10 mouse cellular contexts compared by ENCODE assay signal in genomic region chr5:111341609-111342008, GRCm38 (mm10). TPM values are rescaled to one million over a fixed set of nuclear protein-coding genes. Genes with fewer than 3 reads are reported as not detected.
DNase-seq lines count a peak whose midpoint lies in the region; ATAC-seq and TF ChIP-seq lines count a peak whose summit lies in the region.
"Had no signal": no experiment of that assay in that cellular context is flagged by ENCODE, and none has a peak within 500 bp of the region (broad histone marks: within the 10 kb centered on the region; RNA-seq: fewer than 3 reads in every experiment).

No protein-coding gene starts in this region.

- no peak for TF ChIP-seq EP300 in lung, postnatal 0 days (IDR thresholded peaks at IDR 0.05)

- H3K4me1 ChIP-seq in lung, postnatal 0 days (ENCODE audit: insufficient read depth, low read depth, low read length), result no peaks in the 10 kb centered on the region
- H3K4me1 ChIP-seq in midbrain, embryonic 10.5 days, result no peaks in the 10 kb centered on the region
- no peaks in the 10 kb centered on the region for H3K4me1 ChIP-seq in forebrain, embryonic 11.5 days (replicated peaks; ENCODE audit: control insufficient read depth, insufficient read depth, low read length)
- H3K4me1 ChIP-seq: embryonic facial prominence, embryonic 15.5 days; liver, embryonic 13.5 days had no signal

- 43% methylated on average over 5 of the region's 5 CpGs for WGBS in lung, postnatal 0 days
- 51% methylated on average over 5 of the region's 5 CpGs for whole genome bisulfite sequencing in midbrain, embryonic 10.5 days
- WGBS in forebrain, embryonic 11.5 days, result 50% methylated on average over 5 of the region's 5 CpGs

- DNase-seq in layer of hippocampus, adult 11-12 months (ENCODE audit: low spot score), result peak; percentile 24
- no peak for DNase-seq in layer of hippocampus, adult 9-10 months (ENCODE audit: low spot score)
- DNase-seq in ES-CJ7 (ENCODE audit: low read depth, low spot score), result peak; percentile 65
- peak; percentile 26 for DNase-seq in brain, embryonic 18.5 days (ENCODE audit: low read depth, low spot score)
- DNase-seq in lung, postnatal 0 days (ENCODE audit: low spot score), result peak; percentile 76
- no peak for DNase-seq in frontal cortex, postnatal 14 days (ENCODE audit: low spot score in 2 of 2)
- no peak for DNase-seq in midbrain, embryonic 10.5 days (ENCODE audit: low spot score)
- DNase-seq in forebrain, embryonic 11.5 days (ENCODE audit: low spot score), result no peak
- DNase-seq: liver, embryonic 13.5 days had no signal

- no peak overlapping the region for H3K9ac ChIP-seq in lung, postnatal 0 days (replicated peaks; ENCODE audit: low read depth)
- no peak overlapping the region for H3K9ac ChIP-seq in forebrain, embryonic 11.5 days (ENCODE audit: low read length)
- H3K9ac ChIP-seq: embryonic facial prominence, embryonic 15.5 days; liver, embryonic 13.5 days had no signal

- H3K4me3 ChIP-seq in lung, postnatal 0 days (ENCODE audit: low read depth, low read length), result no peak overlapping the region
- H3K4me3 ChIP-seq in midbrain, embryonic 10.5 days, result no peak overlapping the region
- H3K4me3 ChIP-seq in forebrain, embryonic 11.5 days (ENCODE audit: low read depth, low read length), result no peak overlapping the region
- H3K4me3 ChIP-seq: embryonic facial prominence, embryonic 15.5 days; liver, embryonic 13.5 days had no signal

- no peaks in the 10 kb centered on the region for H3K9me3 ChIP-seq in lung, postnatal 0 days (ENCODE audit: low read length)
- H3K9me3 ChIP-seq in midbrain, embryonic 10.5 days (replicated peaks), result no peaks in the 10 kb centered on the region
- no peaks in the 10 kb centered on the region for H3K9me3 ChIP-seq in forebrain, embryonic 11.5 days (ENCODE audit: control insufficient read depth, low read length)
- H3K9me3 ChIP-seq: embryonic facial prominence, embryonic 15.5 days; liver, embryonic 13.5 days had no signal

- ATAC-seq in lung, postnatal 0 days, result no peak
- ATAC-seq in forebrain, embryonic 11.5 days (replicated peaks; ENCODE audit: low FRiP score), result no peak

- no peak overlapping the region for H3K4me2 ChIP-seq in lung, postnatal 0 days (replicated peaks; ENCODE audit: low read depth, low read length)
- no peak overlapping the region for H3K4me2 ChIP-seq in forebrain, embryonic 11.5 days (ENCODE audit: low read depth, low read length, severe bottlenecking)
- H3K4me2 ChIP-seq: embryonic facial prominence, embryonic 15.5 days; liver, embryonic 13.5 days had no signal

- peaks cover 4% of the 10 kb centered on the region; the same call in 1 of the 2 replicates for H3K36me3 ChIP-seq in lung, postnatal 0 days (ENCODE audit: insufficient read depth, low read length)
- peaks cover 95% of the 10 kb centered on the region for H3K36me3 ChIP-seq in midbrain, embryonic 10.5 days
- H3K36me3 ChIP-seq in forebrain, embryonic 11.5 days (ENCODE audit: control insufficient read depth, insufficient read depth, low read length), result peaks cover 7% of the 10 kb centered on the region; the same call in 1 of the 2 replicates

- no peak overlapping the region for H3K27ac ChIP-seq in lung, postnatal 0 days (ENCODE audit: low read length)
- no peak overlapping the region for H3K27ac ChIP-seq in midbrain, embryonic 10.5 days (replicated peaks)
- H3K27ac ChIP-seq in forebrain, embryonic 11.5 days (ENCODE audit: low read depth, low read length), result no peak overlapping the region
- H3K27ac ChIP-seq: embryonic facial prominence, embryonic 15.5 days; liver, embryonic 13.5 days had no signal

- TF ChIP-seq CTCF in lung, postnatal 0 days (IDR thresholded peaks at IDR 0.05), result peak; percentile 92

- H3K27me3 ChIP-seq in lung, postnatal 0 days (replicated peaks; ENCODE audit: insufficient read depth, low read length), result no peaks in the 10 kb centered on the region
- no peaks in the 10 kb centered on the region for H3K27me3 ChIP-seq in midbrain, embryonic 10.5 days (ENCODE audit: low read depth, poor library complexity, severe bottlenecking)
- no peaks in the 10 kb centered on the region for H3K27me3 ChIP-seq in forebrain, embryonic 11.5 days (ENCODE audit: control insufficient read depth, insufficient read depth, low read length)
- H3K27me3 ChIP-seq: embryonic facial prominence, embryonic 15.5 days; liver, embryonic 13.5 days had no signal

RNA-seq across cellular contexts. Expression of gene Pitpnb, which starts 11.0 kb away (rescaled TPM):
- 56.4 and 57.1 TPM in 2 replicates for polyA plus RNA-seq in lung, postnatal 0 days (2015; fragmentation: Nextera tagmentation; extraction: Ambion mirVana)
- 121 and 129 TPM in 2 replicates for polyA plus RNA-seq in midbrain, embryonic 10.5 days (2016; fragmentation: Nextera tagmentation; extraction: Ambion mirVana)
- 129 and 132 TPM in 2 replicates for polyA plus RNA-seq in forebrain, embryonic 11.5 days (2014; fragmentation: Nextera tagmentation; extraction: Ambion mirVana)

Comparison
In these comparisons a context has a peak if more than half of its experiments do, and no peak if none do; other contexts are left out.
1. DNase-seq: peak in layer of hippocampus, adult 11-12 months (single experiment), ES-CJ7 (single experiment), brain, embryonic 18.5 days (single experiment) and lung, postnatal 0 days (single experiment); none in layer of hippocampus, adult 9-10 months (single experiment), frontal cortex, postnatal 14 days (0 of 2), midbrain, embryonic 10.5 days (single experiment) and forebrain, embryonic 11.5 days (single experiment).